Mouse (Mus musculus) v-Abl transformed pro-B cells (cell line): Measurements from ENCODE around the gene Jmjd1c.

ENCODE experiments used
- in situ Hi-C, 2 experiments: fragments of 400-800 bp; cut with MboI; formaldehyde crosslinking; loops; one replicate each; pipeline ENCODE4 v1.15.1; 2025; ENCODE audit not compliant: unreplicated experiment in 2 of 2

The Jmjd1c gene

GRCm38 (mm10) chr10:67071389-67071788 lies 24.5 kb upstream of the Jmjd1c start:
- in situ Hi-C loops = no loop called here

- in situ Hi-C loops = no loop called here
These were observed 24.0 kb upstream of the Jmjd1c start for GRCm38 (mm10) chr10:67071884-67072283.

GRCm38 (mm10) chr10:67072600-67072999 lies 23.3 kb upstream of the Jmjd1c start:
- in situ Hi-C loops = no loop called here

GRCm38 (mm10) chr10:67073577-67073976 lies 22.3 kb upstream of the Jmjd1c start:
- in situ Hi-C loops = no loop called here

- in situ Hi-C loops = loop anchor here in 1 of 2 experiments (25.0 kb wide), 2 partner anchors 461 to 686 kb away; partner anchors contain the start of genes Ado and Egr2
These were observed 19.7 kb upstream of the Jmjd1c start for GRCm38 (mm10) chr10:67075931-67076878.

- in situ Hi-C loops = loop anchor here in 1 of 2 experiments (25.0 kb wide), 2 partner anchors 458 to 683 kb away; partner anchors contain the start of genes Ado and Egr2
These were observed 16.9 kb upstream of the Jmjd1c start for GRCm38 (mm10) chr10:67079030-67079429.

GRCm38 (mm10) chr10:67081206-67082007 lies 14.5 kb upstream of the Jmjd1c start:
- in situ Hi-C loops = loop anchor here (10.0 to 25.0 kb wide), 3 partner anchors 167 to 681 kb away; partner anchors contain the start of genes Ado (in 1 of the 2) and Egr2 (in 1 of the 2)

GRCm38 (mm10) chr10:67082531-67082930 lies 13.4 kb upstream of the Jmjd1c start:
- in situ Hi-C loops = loop anchor here (10.0 to 25.0 kb wide), 3 partner anchors 168 to 680 kb away; partner anchors contain the start of genes Ado (in 1 of the 2) and Egr2 (in 1 of the 2)

- in situ Hi-C loops = loop anchor here (10.0 to 25.0 kb wide), 3 partner anchors 169 to 679 kb away; partner anchors contain the start of genes Ado (in 1 of the 2) and Egr2 (in 1 of the 2)
These were observed 12.3 kb upstream of the Jmjd1c start for GRCm38 (mm10) chr10:67083446-67084166.

- in situ Hi-C loops = loop anchor here (10.0 to 25.0 kb wide), 3 partner anchors 170 to 677 kb away; partner anchors contain the start of genes Ado (in 1 of the 2) and Egr2 (in 1 of the 2)
These were observed 10.8 kb upstream of the Jmjd1c start for GRCm38 (mm10) chr10:67085124-67085523.

- in situ Hi-C loops = loop anchor here (10.0 to 25.0 kb wide), 3 partner anchors 171 to 676 kb away; partner anchors contain the start of genes Ado (in 1 of the 2) and Egr2 (in 1 of the 2)
These were observed 10.0 kb upstream of the Jmjd1c start for GRCm38 (mm10) chr10:67085916-67086315.

- in situ Hi-C loops = loop anchor here (10.0 to 25.0 kb wide), 3 partner anchors 173 to 675 kb away; partner anchors contain the start of genes Ado (in 1 of the 2) and Egr2 (in 1 of the 2)
These were observed 8.3 kb upstream of the Jmjd1c start for GRCm38 (mm10) chr10:67087447-67088226.

- in situ Hi-C loops = loop anchor here in 1 of 2 experiments (10.0 to 25.0 kb wide), 4 partner anchors 86 to 672 kb away; partner anchors contain the start of genes Ado and Egr2
These were observed 5.3 kb upstream of the Jmjd1c start for GRCm38 (mm10) chr10:67090611-67091010.

- in situ Hi-C loops = loop anchor here in 1 of 2 experiments (5.0 to 25.0 kb wide), 5 partner anchors 90 to 667 kb away; partner anchors contain the start of genes Ado and Egr2
These were observed 1.0 kb upstream of the Jmjd1c start for GRCm38 (mm10) chr10:67094922-67095321.

GRCm38 (mm10) chr10:67096621-67097436 lies 904 bp downstream of the Jmjd1c start, which contains the start of gene Reep3:
Reep3 (minus strand) TSS chr10:67096945.
- in situ Hi-C loops = loop anchor here in 1 of 2 experiments (5.0 to 25.0 kb wide), 5 partner anchors 92 to 665 kb away; partner anchors contain the start of genes Ado and Egr2

- in situ Hi-C loops = loop anchor here in 1 of 2 experiments (5.0 to 25.0 kb wide), 5 partner anchors 93 to 665 kb away; partner anchors contain the start of genes Ado and Egr2
These were observed 1.7 kb downstream of the Jmjd1c start for GRCm38 (mm10) chr10:67097437-67098150.
